Mouse (Mus musculus) heart, embryonic 10.5 days (tissue): ENCODE results near the gene Fam111a. TPM values are rescaled to one million over a fixed set of nuclear protein-coding genes. Genes with fewer than 3 reads are reported as not detected.
"Not testable (repeated sequence)": the region's sequence is repeated elsewhere in the genome, so short reads cannot be mapped to it uniquely, and the experiment has no call there.

Experiments
- DNase-seq: peaks from one replicate; pipeline ENCODE4 v3.0.0-alpha.2; 2017; ENCODE audit warnings: low spot score
- H3K27ac ChIP-seq: fragments of 300-500 bp; sonication (generic); 2 replicates; pipeline ENCODE4 v1.5.1; 2016; ENCODE audit warnings: mild to moderate bottlenecking
- H3K27me3 ChIP-seq: fragments of 300-500 bp; sonication (generic); 2 replicates; pipeline ENCODE4 v1.6.1; 2016; ENCODE audit warnings: mild to moderate bottlenecking; ENCODE audit not compliant: poor library complexity, insufficient read depth, severe bottlenecking
- H3K36me3 ChIP-seq: fragments of 300-500 bp; sonication (generic); 2 replicates; pipeline ENCODE4 v1.6.1; 2016; ENCODE audit warnings: mild to moderate bottlenecking, moderate library complexity
- H3K4me1 ChIP-seq: fragments of 300-500 bp; sonication (generic); 2 replicates; pipeline ENCODE4 v1.6.1; 2016; ENCODE audit warnings: mild to moderate bottlenecking
- H3K4me3 ChIP-seq: fragments of 300-500 bp; sonication (generic); 2 replicates; pipeline ENCODE4 v1.5.1; 2016; ENCODE audit warnings: mild to moderate bottlenecking, moderate library complexity
- H3K9me3 ChIP-seq: fragments of 300-500 bp; sonication (generic); 2 replicates; pipeline ENCODE4 v1.6.1; 2016; ENCODE audit warnings: mild to moderate bottlenecking, moderate library complexity
- WGBS: fragments of 180-500 bp; shearing (Covaris S2); methylation state at CpG from one replicate; pipeline ENCODE4 v1.1.7; 2016; 5-methylcytosine and 5-hydroxymethylcytosine counted together
- polyA plus RNA-seq: library from polyadenylated mRNA; unstranded; fragments of >200 nt; fragmentation: Nextera tagmentation; extraction: Ambion mirVana; gene quantifications from 2 replicates; pipeline ENCODE4 v1.2.1, GENCODE M21; 2016

Fam111a gene
- 20.4 and 21.3 TPM in 2 replicates for polyA plus RNA-seq

DNA sequence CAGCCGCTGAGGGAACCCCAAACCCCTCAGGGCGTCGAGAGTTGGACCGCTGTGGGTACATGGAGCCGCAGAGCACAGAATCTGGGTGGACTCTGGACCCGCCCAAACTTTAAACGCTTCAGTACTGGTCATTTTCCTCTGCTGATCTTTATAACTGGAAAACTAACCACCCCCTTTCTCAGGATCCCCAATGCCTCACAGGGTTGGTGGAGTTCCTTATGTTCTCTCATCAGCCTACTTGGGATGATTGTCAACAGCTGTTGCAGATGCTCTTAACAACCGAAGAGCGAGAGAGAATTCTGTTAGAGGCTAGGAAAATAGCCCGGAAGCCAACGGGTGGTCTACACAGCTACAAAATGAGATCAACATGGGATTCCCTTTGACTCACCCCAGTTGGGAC, at the start of gene Fam111a:
Fam111a (plus strand) TSS at position 301 of the 400 bp plus-strand sequence.
- H3K9me3 ChIP-seq = not testable (repeated sequence)

DNA sequence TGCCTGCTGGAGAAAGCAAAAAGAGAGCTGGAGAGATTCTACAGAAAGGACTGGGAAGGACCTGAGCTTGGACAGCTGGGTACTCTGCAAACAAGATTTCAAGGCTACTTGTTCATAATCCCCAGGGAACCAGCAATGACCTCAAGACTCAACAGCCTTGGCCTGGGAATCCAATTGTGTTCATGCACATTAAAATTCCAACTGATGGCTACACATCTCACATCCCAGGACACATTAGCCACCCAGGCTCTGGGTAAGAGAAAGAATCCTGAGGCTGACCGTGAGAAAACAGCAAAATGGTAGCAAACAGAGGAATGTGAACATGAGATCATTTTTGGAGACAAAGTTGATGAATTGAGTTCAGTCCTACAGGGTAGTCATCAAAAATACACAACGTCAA, 49.3 kb upstream of the Fam111a start:
- no peaks in the 10 kb centered on the region for H3K9me3 ChIP-seq
- WGBS = 84% methylated on average over 2 of the region's 2 CpGs
- H3K4me1 ChIP-seq = 0 out of 2 replicates have a peak, but pooled peaks cover 12% of the 10 kb centered on the region
- no peak overlapping the region for H3K4me3 ChIP-seq
- peaks cover 29% of the 10 kb centered on the region for H3K27me3 ChIP-seq
- H3K36me3 ChIP-seq = 0 out of 2 replicates have a peak, but pooled peaks cover 4% of the 10 kb centered on the region
- no peak overlapping the region for H3K27ac ChIP-seq
- peak; percentile 22 for DNase-seq

More for the DNA sequence above, at the start of gene Fam111a:
- not testable (repeated sequence) for H3K36me3 ChIP-seq, DNase-seq, H3K27me3 ChIP-seq, H3K4me1 ChIP-seq, H3K4me3 ChIP-seq, H3K27ac ChIP-seq
- 89% methylated on average over 11 of the region's 11 CpGs for WGBS

DNA sequence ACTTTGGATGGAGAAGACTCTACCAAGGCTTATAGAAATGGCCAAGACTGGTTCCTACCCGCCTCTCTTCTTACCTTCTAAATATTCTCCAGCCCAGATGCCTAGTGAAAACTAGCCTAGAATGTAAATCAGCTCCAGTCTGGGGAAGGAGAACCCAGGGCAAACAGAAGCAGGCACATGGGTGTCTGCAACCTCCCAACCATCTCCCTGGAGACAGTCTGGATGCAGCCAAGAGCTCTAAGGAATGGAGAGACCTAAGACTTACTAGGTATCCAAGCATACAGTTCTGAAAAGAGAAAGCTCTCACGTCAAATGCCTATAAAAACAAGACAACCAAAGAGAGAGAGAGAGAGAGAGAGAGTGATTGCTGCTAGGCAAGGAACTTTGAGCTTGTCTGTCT, 47.6 kb upstream of the Fam111a start:
- Histone ChIP-seq H3K4me1 (0 out of 2 replicates have a peak, but pooled peaks cover 15% of the 10 kb centered on the region), H3K36me3 (no peaks in the 10 kb centered on the region), H3K4me3 (no peak overlapping the region), H3K27ac (no peak overlapping the region), H3K9me3 (no peaks in the 10 kb centered on the region), H3K27me3 (peaks cover 29% of the 10 kb centered on the region)
- WGBS = 71% methylated on average over 2 of the region's 2 CpGs
- peak; percentile 58 for DNase-seq

DNA sequence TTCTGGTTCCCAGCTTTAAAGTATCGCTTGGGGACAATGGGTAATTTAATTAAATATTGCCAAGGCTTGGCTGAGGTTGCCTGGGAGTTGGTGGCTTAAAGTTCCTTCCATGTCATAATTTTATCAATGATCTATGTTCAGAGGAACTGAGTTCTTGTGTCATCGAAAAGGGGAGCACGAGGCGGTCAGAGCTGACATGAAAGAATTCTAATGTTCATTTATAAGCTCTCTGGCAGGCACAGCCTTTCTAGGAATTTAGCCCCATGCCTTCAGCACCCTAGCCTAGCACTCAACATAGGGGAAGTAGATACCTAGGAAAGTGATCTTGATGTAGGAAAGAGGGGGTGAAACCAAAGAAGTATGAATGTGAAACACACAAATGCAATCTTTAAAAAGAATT, 47.2 kb upstream of the Fam111a start:
- Histone ChIP-seq H3K4me1 (0 out of 2 replicates have a peak, but pooled peaks cover 15% of the 10 kb centered on the region), H3K36me3 (no peaks in the 10 kb centered on the region), H3K4me3 (no peak overlapping the region), H3K9me3 (no peaks in the 10 kb centered on the region), H3K27me3 (peaks cover 29% of the 10 kb centered on the region), H3K27ac (no peak overlapping the region)
- 90% methylated on average over 4 of the region's 4 CpGs for WGBS
- DNase-seq = no peak

DNA sequence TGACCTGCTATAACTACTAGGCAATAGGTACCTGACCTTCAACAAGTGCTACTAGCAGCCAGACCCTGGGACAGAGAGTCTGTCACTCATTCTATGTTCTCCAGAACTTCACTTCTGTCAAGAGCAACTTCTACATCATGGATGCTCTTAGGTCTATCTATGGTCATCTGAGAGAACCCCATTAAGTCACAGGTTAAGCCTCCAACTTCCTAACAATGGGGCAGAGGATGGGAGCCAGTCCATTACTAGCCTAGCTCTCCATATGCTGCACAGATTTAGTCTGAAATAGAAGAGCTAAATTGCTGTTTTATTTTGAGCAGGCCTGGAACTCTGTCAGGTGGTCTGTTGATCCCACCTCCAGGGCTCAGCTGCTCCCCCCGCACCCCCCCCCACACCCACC, 46.6 kb upstream of the Fam111a start:
- 88% methylated on average over 1 of the region's 1 CpGs for WGBS
- 0 out of 2 replicates have a peak, but pooled peaks cover 15% of the 10 kb centered on the region for H3K4me1 ChIP-seq
- H3K27ac ChIP-seq = no peak overlapping the region
- peaks cover 29% of the 10 kb centered on the region for H3K27me3 ChIP-seq
- H3K4me3 ChIP-seq = no peak overlapping the region
- H3K36me3 ChIP-seq = no peaks in the 10 kb centered on the region
- DNase-seq = peak; percentile 31
- no peaks in the 10 kb centered on the region for H3K9me3 ChIP-seq

DNA sequence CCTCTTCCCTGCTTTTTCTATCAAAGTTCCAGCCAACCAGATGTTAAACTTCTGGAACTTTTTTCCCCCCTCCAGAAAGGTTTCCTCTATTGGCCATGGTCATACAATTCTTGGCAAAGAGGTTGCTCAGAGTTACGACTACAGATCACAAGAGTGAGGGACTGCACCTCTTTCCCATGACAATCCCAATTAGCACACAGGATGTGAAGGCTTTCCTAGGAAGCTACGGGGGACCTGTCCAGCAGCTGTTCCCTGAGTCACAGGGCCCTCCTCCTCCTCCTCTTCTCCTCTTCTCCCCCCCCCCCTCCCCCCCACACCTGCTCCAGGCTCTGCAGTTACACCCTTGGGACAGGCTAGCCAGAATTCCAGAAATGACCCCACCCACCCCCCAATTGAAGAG, 46.1 kb upstream of the Fam111a start:
- Histone ChIP-seq H3K4me1 (0 out of 2 replicates have a peak, but pooled peaks cover 15% of the 10 kb centered on the region), H3K27ac (no peak overlapping the region), H3K27me3 (peaks cover 29% of the 10 kb centered on the region), H3K4me3 (no peak overlapping the region), H3K36me3 (no peaks in the 10 kb centered on the region), H3K9me3 (no peaks in the 10 kb centered on the region)
- DNase-seq = no peak
- WGBS = 33% methylated on average over 2 of the region's 2 CpGs

DNA sequence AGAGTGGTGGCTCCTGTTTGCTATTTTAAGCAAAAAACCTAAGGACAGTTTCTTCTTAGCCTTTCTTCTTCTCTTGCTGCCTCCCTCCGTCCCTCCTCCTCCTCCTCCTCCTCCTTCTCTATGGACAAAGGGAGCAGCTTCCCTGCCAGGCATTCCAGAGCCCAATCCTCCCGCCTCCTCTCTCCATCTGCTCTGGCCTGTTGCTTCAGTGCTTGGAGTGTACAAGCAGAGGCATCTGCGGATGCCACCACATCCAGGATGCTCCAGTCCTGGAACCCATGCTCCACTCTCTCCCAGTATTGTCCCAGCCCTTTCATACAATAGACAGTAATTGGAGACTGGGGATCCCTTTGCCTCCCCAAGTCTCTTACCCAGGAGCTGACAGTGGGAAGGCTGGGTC, 45.4 kb upstream of the Fam111a start:
- Histone ChIP-seq H3K27me3 (peaks cover 29% of the 10 kb centered on the region), H3K36me3 (no peaks in the 10 kb centered on the region), H3K4me1 (0 out of 2 replicates have a peak, but pooled peaks cover 15% of the 10 kb centered on the region), H3K9me3 (no peaks in the 10 kb centered on the region), H3K4me3 (peak overlapping the region; percentile 82; the same call in 1 of the 2 replicates), H3K27ac (no peak overlapping the region)
- DNase-seq = peak; percentile 74
- 27% methylated on average over 3 of the region's 3 CpGs for WGBS

DNA sequence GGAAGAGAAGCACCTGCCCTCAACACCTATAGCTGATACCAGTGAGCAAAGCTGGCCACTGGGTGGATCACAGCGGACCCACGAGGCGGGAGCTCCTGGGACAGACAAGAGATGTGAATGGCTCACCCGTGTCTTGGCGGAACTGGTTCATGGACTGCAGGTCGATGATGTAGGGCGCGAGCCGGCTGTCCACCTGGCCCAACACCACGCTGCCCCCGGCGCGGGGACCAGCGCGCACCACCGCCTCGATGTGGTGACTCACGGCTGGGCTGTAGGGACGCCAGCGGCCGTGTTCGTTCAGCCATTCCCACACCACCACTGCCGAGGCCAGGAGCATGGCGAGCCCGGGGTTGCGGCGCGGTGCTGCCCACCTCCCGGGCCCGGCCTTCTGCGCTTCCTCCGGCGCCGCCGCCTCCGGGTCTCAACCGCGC, 44.6 kb upstream of the Fam111a start:
- peak overlapping the region; percentile 85 for H3K27ac ChIP-seq
- peaks cover 29% of the 10 kb centered on the region for H3K27me3 ChIP-seq
- H3K4me3 ChIP-seq = peak overlapping the region; percentile 82
- no peaks in the 10 kb centered on the region for H3K9me3 ChIP-seq
- WGBS = under 1% methylated on average over 38 of the region's 38 CpGs
- 0 out of 2 replicates have a peak, but pooled peaks cover 15% of the 10 kb centered on the region for H3K4me1 ChIP-seq
- peak; percentile 77 for DNase-seq
- no peaks in the 10 kb centered on the region for H3K36me3 ChIP-seq

DNA sequence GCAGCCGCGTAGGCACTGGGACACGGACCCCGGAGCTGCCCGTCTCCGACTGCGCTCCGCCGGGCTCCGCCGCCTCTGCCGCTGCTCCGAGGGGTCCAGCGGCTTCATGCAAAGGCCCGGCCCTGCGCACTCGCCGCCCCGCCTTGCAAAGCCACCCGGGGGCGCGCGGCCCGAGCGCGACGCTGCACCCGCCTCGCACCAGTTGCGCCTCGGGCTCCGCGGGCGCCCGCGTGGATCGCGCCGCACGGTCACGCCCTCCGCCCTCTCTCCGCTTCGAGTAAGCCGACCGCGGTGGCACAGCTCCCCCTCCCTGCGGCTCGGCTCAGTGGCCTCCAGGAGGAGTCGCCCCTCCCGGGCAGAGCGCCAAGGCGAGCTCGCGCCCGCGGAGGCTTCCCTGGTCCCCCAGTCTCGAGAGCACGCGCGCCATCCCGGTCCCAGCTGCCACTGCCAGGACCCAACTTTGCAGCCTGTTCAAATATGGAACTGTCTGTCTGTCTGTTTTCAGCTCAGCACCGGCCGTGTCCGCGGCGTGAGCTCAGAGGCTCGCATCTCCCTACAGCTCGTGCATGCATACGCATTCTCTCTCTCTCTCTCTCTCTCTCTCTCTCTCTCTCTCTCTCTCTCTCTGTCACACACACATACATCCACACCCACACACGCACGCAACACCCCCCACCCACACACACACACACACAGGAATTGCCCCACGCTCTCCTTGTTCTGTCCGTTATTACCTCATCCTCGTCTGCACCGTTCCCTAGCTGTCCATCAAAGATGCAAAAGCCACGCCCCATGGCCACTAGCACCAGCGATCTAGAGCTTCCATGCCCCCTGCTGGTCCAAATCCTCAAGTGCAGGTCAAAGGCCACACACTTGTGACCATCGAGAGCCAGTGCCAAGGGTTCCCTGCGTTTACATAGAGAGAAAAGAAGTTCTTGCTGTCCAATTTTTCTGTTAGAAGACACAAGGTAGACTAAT, 43.9 kb upstream of the Fam111a start, which contains the start of gene Dtx4:
Dtx4 (minus strand) TSS at position 85 of the 978 bp plus-strand sequence.
- peak within 1 kb of the TSS; percentile 85 for H3K27ac ChIP-seq
- peaks cover 29% of the 10 kb centered on the region for H3K27me3 ChIP-seq
- WGBS = under 1% methylated on average over 78 of the region's 80 CpGs
- H3K36me3 ChIP-seq = no peaks in the 10 kb centered on the region
- no peaks in the 10 kb centered on the region for H3K9me3 ChIP-seq
- H3K4me3 ChIP-seq = peak within 1 kb of the TSS; percentile 82
- H3K4me1 ChIP-seq = 0 out of 2 replicates have a peak, but pooled peaks cover 15% of the 10 kb centered on the region
- DNase-seq = peak; percentile 94

DNA sequence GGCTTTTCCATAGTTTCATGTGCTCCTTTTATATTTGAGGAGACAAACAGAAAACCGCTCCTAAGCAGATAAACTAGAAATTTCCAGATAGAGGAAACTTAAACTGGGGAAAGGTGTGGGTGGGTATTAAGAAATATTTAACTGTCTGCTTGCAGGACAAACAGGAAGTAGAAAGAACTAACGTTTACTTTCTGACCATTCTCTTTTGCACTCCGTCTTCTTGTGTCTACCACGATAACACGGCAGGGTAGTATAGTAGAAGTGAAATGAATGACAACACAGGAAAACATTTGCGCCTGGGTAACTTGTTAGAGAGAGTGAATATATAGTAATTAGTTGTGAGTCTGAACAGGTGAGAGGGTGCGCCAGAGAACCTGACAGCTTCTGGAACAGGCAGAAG, 42.8 kb upstream of the Fam111a start:
- H3K27me3 ChIP-seq = peaks cover 29% of the 10 kb centered on the region
- 85% methylated on average over 7 of the region's 7 CpGs for WGBS
- H3K36me3 ChIP-seq = no peaks in the 10 kb centered on the region
- no peak overlapping the region for H3K27ac ChIP-seq
- DNase-seq = no peak
- H3K9me3 ChIP-seq = no peaks in the 10 kb centered on the region
- H3K4me3 ChIP-seq = no peak overlapping the region
- 0 out of 2 replicates have a peak, but pooled peaks cover 15% of the 10 kb centered on the region for H3K4me1 ChIP-seq

DNA sequence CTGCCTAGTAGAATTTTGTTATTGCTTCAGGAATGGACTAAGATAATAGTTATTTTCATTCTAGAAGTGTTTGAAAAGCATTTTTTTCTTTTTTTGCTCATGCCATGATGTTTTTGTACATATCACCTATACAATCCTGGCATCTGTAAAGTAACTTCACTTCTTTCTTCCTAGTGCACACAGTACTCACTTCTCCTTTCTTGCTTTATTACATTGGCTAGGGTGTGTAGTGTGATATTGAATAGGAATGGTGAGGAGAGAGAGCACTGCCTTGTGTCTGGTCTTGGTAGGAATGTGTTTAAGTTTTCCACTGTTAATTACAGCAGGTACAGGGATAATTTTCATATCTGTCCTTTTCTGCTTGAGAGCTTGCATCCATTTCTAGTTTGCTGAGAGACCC, 30.9 kb upstream of the Fam111a start:
- H3K36me3 ChIP-seq = no peaks in the 10 kb centered on the region
- no peak overlapping the region for H3K4me3 ChIP-seq
- H3K9me3 ChIP-seq = no peaks in the 10 kb centered on the region
- H3K27me3 ChIP-seq = no peaks in the 10 kb centered on the region
- DNase-seq = no peak
- H3K27ac ChIP-seq = no peak overlapping the region
- no peaks in the 10 kb centered on the region for H3K4me1 ChIP-seq

DNA sequence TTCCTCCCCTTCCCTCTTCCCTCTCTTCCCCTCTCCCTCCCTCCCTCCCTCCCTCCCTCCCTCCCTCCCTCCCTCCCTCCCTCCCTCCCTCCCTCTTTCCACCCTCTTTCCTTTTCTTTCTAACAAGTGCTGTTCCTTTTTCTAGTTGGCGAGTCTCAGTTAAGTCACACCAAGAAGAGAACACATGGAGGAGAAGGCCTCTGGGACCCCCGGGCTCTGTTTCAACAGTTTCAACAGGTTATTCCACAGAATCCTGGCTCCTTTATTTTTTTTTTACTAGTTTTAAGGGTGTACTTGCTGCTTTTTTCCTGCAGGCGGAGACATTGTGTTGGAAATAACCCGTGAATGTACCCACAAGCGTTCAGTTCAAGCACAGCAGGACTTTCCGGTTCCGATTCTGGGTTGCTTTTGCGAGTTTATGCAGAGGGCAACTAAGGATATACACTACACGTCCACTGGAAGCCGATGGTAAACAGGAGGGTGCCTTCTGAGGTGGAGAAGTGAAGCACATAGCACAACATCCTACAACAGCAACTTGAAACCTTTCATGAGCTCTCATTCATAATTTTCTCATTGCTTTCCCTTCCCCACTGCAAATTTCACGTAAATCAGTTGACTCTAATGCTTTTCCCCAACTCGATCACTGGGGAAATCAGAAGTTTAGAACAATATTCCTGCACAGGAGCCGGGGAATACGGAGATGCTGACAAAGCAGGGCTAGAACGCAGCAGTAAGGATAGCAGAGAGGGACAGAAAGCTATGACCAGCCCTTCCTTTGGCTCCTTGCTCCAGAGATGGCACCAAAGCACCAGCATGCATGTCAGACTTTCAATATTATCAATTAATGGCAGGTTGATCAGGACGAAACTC, 27.6 kb upstream of the Fam111a start:
- no peaks in the 10 kb centered on the region for H3K36me3 ChIP-seq
- H3K4me3 ChIP-seq = peak overlapping the region; percentile 62
- peak; percentile 79 for DNase-seq
- H3K9me3 ChIP-seq = no peaks in the 10 kb centered on the region
- WGBS = 2% methylated on average over 16 of the region's 16 CpGs
- peak overlapping the region; percentile 78 for H3K27ac ChIP-seq
- H3K4me1 ChIP-seq = no peaks in the 10 kb centered on the region
- no peaks in the 10 kb centered on the region for H3K27me3 ChIP-seq
